Mouse (Mus musculus) kidney, embryonic 16.5 days (tissue): ENCODE results near the gene Arl15. TPM values are rescaled to one million over a fixed set of nuclear protein-coding genes. Genes with fewer than 3 reads are reported as not detected.

Experiments
- ATAC-seq: fragments of 200-750 bp; cut with Nextera tagmentation; 2 replicates; pipeline ENCODE4 v1.8.0; 2017; ENCODE audit warnings: moderate TSS enrichment; ENCODE audit not compliant: low FRiP score, low TSS enrichment
- H3K27ac ChIP-seq: fragments of 300-500 bp; sonication (generic); 2 replicates; pipeline ENCODE4 v1.5.1; 2014; ENCODE audit warnings: low read length
- H3K27me3 ChIP-seq: fragments of 300-500 bp; sonication (generic); 2 replicates; pipeline ENCODE4 v1.6.1; 2014; ENCODE audit warnings: low read length, control low read depth, mixed read lengths; ENCODE audit not compliant: insufficient read depth
- H3K36me3 ChIP-seq: fragments of 300-500 bp; sonication (generic); 2 replicates; pipeline ENCODE4 v1.6.1; 2014; ENCODE audit warnings: low read length, control low read depth, mixed read lengths; ENCODE audit not compliant: insufficient read depth
- H3K4me1 ChIP-seq: fragments of 300-500 bp; sonication (generic); 2 replicates; pipeline ENCODE4 v1.6.1; 2014; ENCODE audit warnings: low read length, control low read depth, mixed read lengths; ENCODE audit not compliant: insufficient read depth
- H3K4me2 ChIP-seq: fragments of 300-500 bp; sonication (generic); replicated peaks from 2 replicates; pipeline ENCODE4 v1.6.1; 2014; ENCODE audit warnings: low read depth, low read length
- H3K4me3 ChIP-seq: fragments of 300-500 bp; sonication (generic); 2 replicates; pipeline ENCODE4 v1.5.1; 2014; ENCODE audit warnings: mild to moderate bottlenecking, low read length
- H3K9ac ChIP-seq: fragments of 300-500 bp; sonication (generic); replicated peaks from 2 replicates; pipeline ENCODE4 v1.6.1; 2014; ENCODE audit warnings: low read length
- H3K9me3 ChIP-seq: fragments of 300-500 bp; sonication (generic); 2 replicates; pipeline ENCODE4 v1.6.1; 2016; ENCODE audit warnings: low read length, control low read depth
- WGBS: fragments of 180-500 bp; shearing (Covaris S2); extraction: QIAGEN DNeasy Blood & Tissue Kit; methylation state at CpG from one replicate; pipeline ENCODE4 v1.1.7; 2014; 5-methylcytosine and 5-hydroxymethylcytosine counted together
- polyA plus RNA-seq: library from polyadenylated mRNA; unstranded; fragments of >200 nt; fragmentation: Nextera tagmentation; extraction: Ambion mirVana; gene quantifications from 2 replicates; pipeline ENCODE4 v1.2.1, GENCODE M21; 2015

The Arl15 gene
- polyA plus RNA-seq, 1 experiment from 2014 or later: 12.5 TPM

DNA sequence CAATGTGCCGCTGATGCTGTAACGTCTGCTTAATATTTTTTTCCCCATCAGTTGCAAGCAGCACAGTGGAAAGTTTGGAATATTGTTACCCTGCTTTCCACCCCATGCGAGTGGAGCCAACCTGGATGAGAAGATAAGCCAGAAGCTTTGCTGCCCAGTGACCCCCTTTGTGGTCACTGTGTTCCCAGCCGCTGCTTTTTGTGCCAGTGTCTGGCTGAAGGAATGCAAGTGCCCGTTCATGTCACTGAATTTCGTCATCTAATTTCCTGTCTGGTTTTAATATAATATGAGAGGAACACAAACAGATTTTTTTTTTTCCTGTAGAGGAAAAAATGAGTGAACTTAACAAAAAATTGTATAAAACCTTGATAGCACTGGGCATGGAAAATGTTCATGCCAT is 46.1 kb downstream of the Arl15 start:
- ATAC-seq: no peak
- 81% methylated on average over 6 of the region's 6 CpGs for WGBS
- no peak overlapping the region for H3K4me2 ChIP-seq

DNA sequence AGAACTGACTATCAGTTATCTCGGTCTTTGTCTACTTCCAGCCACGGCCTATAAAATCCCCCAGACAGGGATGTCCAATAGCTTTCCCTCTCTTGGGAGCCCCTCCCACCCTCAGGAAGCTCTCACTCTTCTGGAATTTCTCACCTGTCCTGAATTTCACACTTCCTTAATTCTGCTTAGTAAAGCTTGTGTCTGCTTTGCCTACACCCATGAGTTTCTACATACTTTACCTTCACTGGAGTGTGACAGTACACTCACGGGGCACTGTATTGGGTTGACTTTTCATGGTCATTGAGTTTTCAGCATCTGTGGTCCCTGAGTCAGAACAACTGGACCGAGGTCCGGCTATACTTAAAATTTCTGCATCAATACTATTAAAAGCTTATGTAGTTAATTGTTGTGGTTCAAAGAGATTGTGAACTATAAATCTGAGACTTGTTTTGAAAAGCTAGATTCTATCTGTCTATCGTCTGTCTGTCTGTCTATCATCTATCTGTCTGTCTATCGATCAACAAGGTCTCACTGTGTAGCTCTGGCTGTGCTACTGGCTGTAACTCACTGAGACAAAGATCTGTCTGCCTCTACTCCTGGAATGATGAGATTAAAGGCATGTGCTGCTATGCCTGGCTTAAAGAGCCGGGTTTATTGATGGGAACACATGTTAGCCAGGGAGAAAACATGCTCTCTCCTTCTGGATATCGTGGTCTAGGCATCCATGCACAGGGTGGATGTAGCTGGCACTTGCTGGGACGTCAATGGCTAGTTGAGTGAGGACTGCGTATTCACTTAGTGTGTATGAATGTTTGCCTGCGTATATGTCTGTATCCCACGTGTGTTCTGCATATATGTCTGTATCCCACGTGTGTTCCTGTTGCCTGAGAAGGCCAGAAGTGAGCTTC is 48.4 kb downstream of the Arl15 start:
- H3K9me3 ChIP-seq: peaks cover 11% of the 10 kb centered on the region
- no peak overlapping the region for H3K9ac ChIP-seq
- WGBS: 66% methylated on average over 14 of the region's 14 CpGs
- H3K36me3 ChIP-seq: peaks cover 13% of the 10 kb centered on the region
- peak overlapping the region; percentile 54; the same call in 1 of the 2 replicates for H3K27ac ChIP-seq
- no peak overlapping the region for H3K4me2 ChIP-seq
- peaks cover 38% of the 10 kb centered on the region for H3K4me1 ChIP-seq
- ATAC-seq: peak; percentile 91
- no peak overlapping the region for H3K4me3 ChIP-seq
- H3K27me3 ChIP-seq: no peaks in the 10 kb centered on the region

More for the DNA sequence above, 46.1 kb downstream of the Arl15 start:
- Histone ChIP-seq H3K4me3 (no peak overlapping the region), H3K9me3 (peaks cover 11% of the 10 kb centered on the region), H3K27me3 (no peaks in the 10 kb centered on the region), H3K9ac (no peak overlapping the region), H3K4me1 (peaks cover 24% of the 10 kb centered on the region), H3K36me3 (peaks cover 13% of the 10 kb centered on the region), H3K27ac (no peak overlapping the region)

GRCm38 (mm10) chr13:113843310-113843649 is 49.0 kb downstream of the Arl15 start:
- Histone ChIP-seq H3K27me3 (no peaks in the 10 kb centered on the region), H3K27ac (no peak overlapping the region)
- WGBS: 81% methylated on average over 3 of the region's 3 CpGs

GRCm38 (mm10) chr13:113843901-113844300 is 49.6 kb downstream of the Arl15 start:
- Histone ChIP-seq H3K9me3 (peaks cover 5% of the 10 kb centered on the region), H3K27me3 (no peaks in the 10 kb centered on the region), H3K9ac (no peak overlapping the region), H3K4me1 (peaks cover 38% of the 10 kb centered on the region), H3K4me2 (no peak overlapping the region), H3K4me3 (no peak overlapping the region), H3K36me3 (peaks cover 11% of the 10 kb centered on the region), H3K27ac (no peak overlapping the region)
- no peak for ATAC-seq
- WGBS: 96% methylated on average over 8 of the region's 8 CpGs

More at GRCm38 (mm10) chr13:113843310-113843649, 49.0 kb downstream of the Arl15 start:
- peaks cover 11% of the 10 kb centered on the region for H3K9me3 ChIP-seq
- H3K4me3 ChIP-seq: no peak overlapping the region
- H3K4me2 ChIP-seq: no peak overlapping the region
- no peak for ATAC-seq
- peaks cover 38% of the 10 kb centered on the region for H3K4me1 ChIP-seq
- H3K36me3 ChIP-seq: peaks cover 13% of the 10 kb centered on the region
- H3K9ac ChIP-seq: no peak overlapping the region

GRCm38 (mm10) chr13:113844717-113845116 is 50.4 kb downstream of the Arl15 start:
- Histone ChIP-seq H3K4me1 (peaks cover 38% of the 10 kb centered on the region), H3K9me3 (no peaks in the 10 kb centered on the region), H3K27ac (0 out of 2 replicates have a peak overlapping the region, but pooled peaks have one; percentile 21), H3K27me3 (no peaks in the 10 kb centered on the region), H3K4me2 (no peak overlapping the region), H3K9ac (no peak overlapping the region), H3K36me3 (peaks cover 9% of the 10 kb centered on the region), H3K4me3 (no peak overlapping the region)
- WGBS: 69% methylated on average over 4 of the region's 4 CpGs
- no peak for ATAC-seq

- peak; percentile 18; the same call in 1 of the 2 replicates for ATAC-seq
- WGBS: 46% methylated on average over 1 of the region's 1 CpGs
- H3K9me3 ChIP-seq: no peaks in the 10 kb centered on the region
- peaks cover 38% of the 10 kb centered on the region for H3K4me1 ChIP-seq
- H3K9ac ChIP-seq: no peak overlapping the region
- H3K27me3 ChIP-seq: no peaks in the 10 kb centered on the region
- H3K4me2 ChIP-seq: no peak overlapping the region
- H3K36me3 ChIP-seq: peaks cover 8% of the 10 kb centered on the region
- no peak overlapping the region for H3K4me3 ChIP-seq
- H3K27ac ChIP-seq: peak overlapping the region; percentile 44
Observed at GRCm38 (mm10) chr13:113845229-113845628, 50.9 kb downstream of the Arl15 start.

- Histone ChIP-seq H3K4me2 (no peak overlapping the region), H3K4me1 (peaks cover 40% of the 10 kb centered on the region), H3K36me3 (peaks cover 6% of the 10 kb centered on the region), H3K27ac (no peak overlapping the region), H3K27me3 (no peaks in the 10 kb centered on the region), H3K4me3 (no peak overlapping the region), H3K9ac (no peak overlapping the region), H3K9me3 (no peaks in the 10 kb centered on the region)
- ATAC-seq: no peak
- 60% methylated on average over 10 of the region's 10 CpGs for WGBS
Observed at GRCm38 (mm10) chr13:113846413-113846812, 52.1 kb downstream of the Arl15 start.

GRCm38 (mm10) chr13:113850431-113851034 is 56.2 kb downstream of the Arl15 start:
- Histone ChIP-seq H3K27me3 (no peaks in the 10 kb centered on the region), H3K4me2 (no peak overlapping the region), H3K36me3 (peaks cover 6% of the 10 kb centered on the region), H3K27ac (no peak overlapping the region), H3K9me3 (no peaks in the 10 kb centered on the region), H3K9ac (no peak overlapping the region), H3K4me3 (no peak overlapping the region), H3K4me1 (peaks cover 24% of the 10 kb centered on the region)
- ATAC-seq: peak; percentile 39; the same call in 1 of the 2 replicates
- WGBS: 70% methylated on average over 8 of the region's 8 CpGs

- Histone ChIP-seq H3K27ac (peak overlapping the region; percentile 23; the same call in 1 of the 2 replicates), H3K4me2 (no peak overlapping the region), H3K4me1 (peaks cover 12% of the 10 kb centered on the region), H3K9me3 (no peaks in the 10 kb centered on the region), H3K36me3 (peaks cover 6% of the 10 kb centered on the region), H3K9ac (no peak overlapping the region), H3K4me3 (no peak overlapping the region), H3K27me3 (no peaks in the 10 kb centered on the region)
- WGBS: 77% methylated on average over 13 of the region's 13 CpGs
- ATAC-seq: peak; percentile 52; the same call in 1 of the 2 replicates
Observed at GRCm38 (mm10) chr13:113851602-113852375, 57.5 kb downstream of the Arl15 start.
